Mouse (Mus musculus): ENCODE measurements around the gene Myh7. TPM values are rescaled to one million over a fixed set of nuclear protein-coding genes. Genes with fewer than 3 reads are reported as not detected.
"Not testable (repeated sequence)": the region's sequence is repeated elsewhere in the genome, so short reads cannot be mapped to it uniquely, and the experiment has no call there.

The Myh7 gene
- polyA plus RNA-seq, 1 experiment from 2014 or later = 5,583 TPM

GRCm38 (mm10) chr14:54994869-54995186 lies 402 bp upstream of the Myh7 start:
- peak overlapping the region; percentile 80 for H3K9ac ChIP-seq
- H3K27ac ChIP-seq (ENCODE audit: poor library complexity, severe bottlenecking) = peak overlapping the region; percentile 99

GRCm38 (mm10) chr14:54993636-54994035 lies 790 bp downstream of the Myh7 start:
- no peak for ATAC-seq (ENCODE audit: insufficient number of reproducible peaks, low FRiP score)
- WGBS = 40% methylated on average over 10 of the region's 10 CpGs
- H3K9ac ChIP-seq = peak overlapping the region; percentile 95
- H3K4me2 ChIP-seq = peak overlapping the region; percentile 69
- H3K4me1 ChIP-seq (replicated peaks) = peaks cover 44% of the 10 kb centered on the region
- H3K27ac ChIP-seq (ENCODE audit: poor library complexity, severe bottlenecking) = peak overlapping the region; percentile 99
- peaks cover 42% of the 10 kb centered on the region for H3K36me3 ChIP-seq
- H3K4me3 ChIP-seq = peak overlapping the region; percentile 63
- peaks cover 27% of the 10 kb centered on the region; the same call in 1 of the 2 replicates for H3K27me3 ChIP-seq (replicated peaks)
- no peaks in the 10 kb centered on the region for H3K9me3 ChIP-seq (replicated peaks)

More at GRCm38 (mm10) chr14:54994869-54995186, 402 bp upstream of the Myh7 start:
- H3K36me3 ChIP-seq = peaks cover 30% of the 10 kb centered on the region
- ATAC-seq (ENCODE audit: insufficient number of reproducible peaks, low FRiP score) = no peak
- no peaks in the 10 kb centered on the region for H3K9me3 ChIP-seq (replicated peaks)
- peaks cover 32% of the 10 kb centered on the region; the same call in 1 of the 2 replicates for H3K27me3 ChIP-seq (replicated peaks)
- H3K4me3 ChIP-seq = peak overlapping the region; percentile 63
- H3K4me2 ChIP-seq = peak overlapping the region; percentile 69
- H3K4me1 ChIP-seq (replicated peaks) = peaks cover 46% of the 10 kb centered on the region

GRCm38 (mm10) chr14:54992196-54992595 lies 2.2 kb downstream of the Myh7 start:
- Histone ChIP-seq H3K9ac (peak overlapping the region; percentile 95), H3K27ac (ENCODE audit: poor library complexity, severe bottlenecking) (peak overlapping the region; percentile 99), H3K36me3 (peaks cover 55% of the 10 kb centered on the region), H3K27me3 (replicated peaks) (peaks cover 24% of the 10 kb centered on the region; the same call in 1 of the 2 replicates), H3K4me2 (peak overlapping the region; percentile 69), H3K4me3 (peak overlapping the region; percentile 63), H3K9me3 (replicated peaks) (no peaks in the 10 kb centered on the region), H3K4me1 (replicated peaks) (peaks cover 30% of the 10 kb centered on the region)
- WGBS = 52% methylated on average over 10 of the region's 10 CpGs
- no peak for ATAC-seq (ENCODE audit: insufficient number of reproducible peaks, low FRiP score)

- peaks cover 74% of the 10 kb centered on the region for H3K36me3 ChIP-seq
- 60% methylated on average over 8 of the region's 8 CpGs for WGBS
- peak overlapping the region; percentile 63 for H3K4me3 ChIP-seq
- no peaks in the 10 kb centered on the region for H3K9me3 ChIP-seq (replicated peaks)
- H3K27me3 ChIP-seq (replicated peaks) = peaks cover 11% of the 10 kb centered on the region; the same call in 1 of the 2 replicates
- ATAC-seq (ENCODE audit: insufficient number of reproducible peaks, low FRiP score) = no peak
- peak overlapping the region; percentile 69 for H3K4me2 ChIP-seq
- peak overlapping the region; percentile 95 for H3K9ac ChIP-seq
- peak overlapping the region; percentile 99 for H3K27ac ChIP-seq (ENCODE audit: poor library complexity, severe bottlenecking)
- peaks cover 19% of the 10 kb centered on the region for H3K4me1 ChIP-seq (replicated peaks)
Observed at GRCm38 (mm10) chr14:54989886-54990441, 4.5 kb downstream of the Myh7 start.

- Histone ChIP-seq H3K4me3 (peak overlapping the region; percentile 63), H3K4me1 (replicated peaks) (peaks cover 10% of the 10 kb centered on the region; the same call in 1 of the 2 replicates), H3K9ac (peak overlapping the region; percentile 95), H3K9me3 (replicated peaks) (no peaks in the 10 kb centered on the region), H3K36me3 (peaks cover 84% of the 10 kb centered on the region), H3K27ac (ENCODE audit: poor library complexity, severe bottlenecking) (peak overlapping the region; percentile 99), H3K4me2 (peak overlapping the region; percentile 69), H3K27me3 (replicated peaks) (peaks cover 12% of the 10 kb centered on the region; the same call in 1 of the 2 replicates)
- 64% methylated on average over 13 of the region's 13 CpGs for WGBS
- no peak for ATAC-seq (ENCODE audit: insufficient number of reproducible peaks, low FRiP score)
Observed at GRCm38 (mm10) chr14:54988882-54989281, 5.5 kb downstream of the Myh7 start.

- peak; percentile 22; the same call in 1 of the 2 replicates for ATAC-seq (ENCODE audit: insufficient number of reproducible peaks, low FRiP score)
Observed at GRCm38 (mm10) chr14:54988350-54988874, 6.0 kb downstream of the Myh7 start.

GRCm38 (mm10) chr14:54981934-54982333 lies 12.5 kb downstream of the Myh7 start:
- Histone ChIP-seq H3K4me2 (peak overlapping the region; percentile 69), H3K27me3 (replicated peaks) (0 out of 2 replicates have a peak, but pooled peaks cover 3% of the 10 kb centered on the region), H3K36me3 (peaks cover 80% of the 10 kb centered on the region), H3K9ac (peak overlapping the region; percentile 75), H3K9me3 (replicated peaks) (no peaks in the 10 kb centered on the region), H3K27ac (ENCODE audit: poor library complexity, severe bottlenecking) (peak overlapping the region; percentile 72), H3K4me1 (replicated peaks) (peaks cover 26% of the 10 kb centered on the region), H3K4me3 (no peak overlapping the region)
- ATAC-seq (ENCODE audit: insufficient number of reproducible peaks, low FRiP score) = no peak
- 84% methylated on average over 7 of the region's 7 CpGs for WGBS

More at GRCm38 (mm10) chr14:54988350-54988874, 6.0 kb downstream of the Myh7 start:
- H3K36me3 ChIP-seq = peaks cover 88% of the 10 kb centered on the region
- 59% methylated on average over 9 of the region's 9 CpGs for WGBS
- H3K27me3 ChIP-seq (replicated peaks) = peaks cover 12% of the 10 kb centered on the region; the same call in 1 of the 2 replicates
- H3K27ac ChIP-seq (ENCODE audit: poor library complexity, severe bottlenecking) = peak overlapping the region; percentile 99
- peak overlapping the region; percentile 95 for H3K9ac ChIP-seq
- not testable (repeated sequence) for H3K9me3 ChIP-seq (replicated peaks); H3K4me1 ChIP-seq (replicated peaks)
- H3K4me2 ChIP-seq = peak overlapping the region; percentile 69
- H3K4me3 ChIP-seq = peak overlapping the region; percentile 63

GRCm38 (mm10) chr14:54978664-54979063 lies 15.8 kb downstream of the Myh7 start:
- Histone ChIP-seq H3K36me3 (peaks cover 80% of the 10 kb centered on the region), H3K4me1 (replicated peaks) (peaks cover 35% of the 10 kb centered on the region), H3K27ac (ENCODE audit: poor library complexity, severe bottlenecking) (peak overlapping the region; percentile 84), H3K4me2 (peak overlapping the region; percentile 42), H3K27me3 (replicated peaks) (no peaks in the 10 kb centered on the region), H3K9me3 (replicated peaks) (no peaks in the 10 kb centered on the region), H3K4me3 (no peak overlapping the region), H3K9ac (peak overlapping the region; percentile 64)
- WGBS = 73% methylated on average over 8 of the region's 8 CpGs
- ATAC-seq (ENCODE audit: insufficient number of reproducible peaks, low FRiP score) = no peak

GRCm38 (mm10) chr14:54976633-54977032 lies 17.8 kb downstream of the Myh7 start, which contains the start of gene Gm17428:
Gene Gm17428, plus strand, starts transcription at chr14:54976933.
- no peaks in the 10 kb centered on the region for H3K27me3 ChIP-seq (replicated peaks)
- no peaks in the 10 kb centered on the region for H3K9me3 ChIP-seq (replicated peaks)
- H3K4me1 ChIP-seq (replicated peaks) = peaks cover 49% of the 10 kb centered on the region
- H3K4me2 ChIP-seq = 0 out of 2 replicates have a peak within 1 kb of the TSS, but pooled peaks have one; percentile 10
- 40% methylated on average over 1 of the region's 1 CpGs for WGBS
- ATAC-seq (ENCODE audit: insufficient number of reproducible peaks, low FRiP score) = no peak
- peak within 1 kb of the TSS; percentile 50 for H3K9ac ChIP-seq
- peak within 1 kb of the TSS; percentile 84 for H3K27ac ChIP-seq (ENCODE audit: poor library complexity, severe bottlenecking)
- no peak within 1 kb of the TSS for H3K4me3 ChIP-seq
- H3K36me3 ChIP-seq = peaks cover 77% of the 10 kb centered on the region

GRCm38 (mm10) chr14:54974068-54974791 lies 20.2 kb downstream of the Myh7 start:
- H3K27ac ChIP-seq (ENCODE audit: poor library complexity, severe bottlenecking) = peak overlapping the region; percentile 94
- H3K9me3 ChIP-seq (replicated peaks) = no peaks in the 10 kb centered on the region
- H3K4me1 ChIP-seq (replicated peaks) = peaks cover 57% of the 10 kb centered on the region
- no peaks in the 10 kb centered on the region for H3K27me3 ChIP-seq (replicated peaks)
- H3K36me3 ChIP-seq = peaks cover 83% of the 10 kb centered on the region
- H3K4me2 ChIP-seq = no peak overlapping the region
- no peak overlapping the region for H3K4me3 ChIP-seq
- WGBS = 80% methylated on average over 6 of the region's 6 CpGs
- H3K9ac ChIP-seq = peak overlapping the region; percentile 54
- ATAC-seq (ENCODE audit: insufficient number of reproducible peaks, low FRiP score) = no peak

GRCm38 (mm10) chr14:54972786-54973185 lies 21.6 kb downstream of the Myh7 start:
- peak overlapping the region; percentile 54; the same call in 1 of the 2 replicates for H3K9ac ChIP-seq
- WGBS = 75% methylated on average over 11 of the region's 11 CpGs
- not testable (repeated sequence) for H3K4me2 ChIP-seq

More at GRCm38 (mm10) chr14:54972786-54973185, 21.6 kb downstream of the Myh7 start:
- H3K27me3 ChIP-seq (replicated peaks); ATAC-seq (ENCODE audit: insufficient number of reproducible peaks, low FRiP score); H3K9me3 ChIP-seq (replicated peaks); H3K4me3 ChIP-seq: not testable (repeated sequence)
- Histone ChIP-seq H3K4me1 (replicated peaks) (peaks cover 60% of the 10 kb centered on the region), H3K27ac (ENCODE audit: poor library complexity, severe bottlenecking) (peak overlapping the region; percentile 94), H3K36me3 (peaks cover 70% of the 10 kb centered on the region)
